Mouse (Mus musculus): ENCODE measurements around the gene Hspa4. TPM values are rescaled to one million over a fixed set of nuclear protein-coding genes. Genes with fewer than 3 reads are reported as not detected.
A peak's percentile ranks its signal among the peaks of the same experiment; 100 is the strongest.
"Not testable (repeated sequence)": the region's sequence is repeated elsewhere in the genome, so short reads cannot be mapped to it uniquely, and the experiment has no call there.

Gene Hspa4
- polyA plus RNA-seq, 1 experiment, result 86.9 TPM

DNA sequence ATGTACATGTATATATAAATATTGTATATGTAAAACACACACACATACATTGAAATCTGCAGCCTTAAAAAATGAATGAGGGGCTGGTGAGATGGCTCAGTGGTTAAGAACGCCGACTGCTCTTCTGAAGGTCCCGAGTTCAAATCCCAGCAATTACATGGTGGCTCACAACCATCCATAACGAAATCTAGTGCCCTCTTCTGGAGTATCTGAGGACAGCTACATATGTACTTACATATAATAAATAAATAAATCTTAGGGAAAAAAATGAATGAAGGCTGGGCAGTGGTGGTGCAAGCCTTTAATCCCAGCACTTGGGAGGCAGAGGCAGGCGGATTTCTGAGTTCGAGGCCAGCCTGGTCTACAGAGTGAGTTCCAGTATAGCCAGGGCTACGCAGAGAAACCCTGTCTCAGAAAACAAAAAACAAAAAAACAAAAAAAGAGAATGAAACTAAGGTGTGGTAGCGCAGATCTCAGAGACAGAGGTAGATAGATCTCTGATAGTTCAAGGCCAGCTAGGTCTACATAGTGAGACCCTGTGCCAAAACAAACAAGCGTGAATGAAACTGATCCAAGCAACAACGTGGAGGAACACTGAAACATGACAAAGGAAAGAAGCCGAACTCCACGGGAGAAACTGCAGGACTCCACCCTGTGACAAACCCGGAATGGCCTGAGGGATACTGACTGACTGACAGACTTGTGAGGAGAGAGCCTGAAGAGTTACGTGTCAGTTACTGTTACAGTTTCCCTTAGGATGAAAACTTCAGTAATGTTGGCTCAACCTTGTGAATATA lies 4.0 kb upstream of the Hspa4 start:
- no peak for DNase-seq
- H3K4me3 ChIP-seq (replicated peaks; ENCODE audit: insufficient read depth, low read depth, low read length), result no peak overlapping the region
- no peaks in the 10 kb centered on the region for H3K4me1 ChIP-seq (ENCODE audit: control insufficient read depth, insufficient read depth, low read length)
- no peak overlapping the region for H3K27ac ChIP-seq (ENCODE audit: insufficient read depth, low read length)
- 71% methylated on average over 14 of the region's 14 CpGs for WGBS
- TF ChIP-seq POLR2A (IDR thresholded peaks at IDR 0.05; ENCODE audit: borderline replicate concordance, insufficient read depth, low read length) (no peak), CTCF (IDR thresholded peaks at IDR 0.05; ENCODE audit: borderline replicate concordance, insufficient read depth, low read depth, low read length) (no peak)
- H3K27me3 ChIP-seq (ENCODE audit: control insufficient read depth, insufficient read depth, low read length), result no peaks in the 10 kb centered on the region

DNA sequence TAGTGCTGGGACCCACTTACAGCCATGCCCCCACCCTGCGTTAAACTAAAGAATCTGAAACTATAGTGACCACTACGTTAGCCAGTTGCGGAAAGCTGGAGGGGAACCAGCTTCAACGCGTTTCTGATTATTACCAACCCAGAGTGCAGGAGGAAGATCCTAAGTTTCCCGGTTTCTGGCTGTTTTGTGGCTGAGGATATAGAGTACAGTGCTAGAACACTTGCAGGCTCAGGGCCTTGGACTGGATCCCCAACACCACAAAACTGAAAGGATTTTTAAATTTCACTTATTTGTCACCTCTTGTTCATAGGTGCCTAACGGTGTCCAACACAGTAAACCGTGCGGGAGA lies 884 bp upstream of the Hspa4 start:
- no peak for DNase-seq
- no peaks in the 10 kb centered on the region for H3K27me3 ChIP-seq (ENCODE audit: control insufficient read depth, insufficient read depth, low read length)
- no peaks in the 10 kb centered on the region; the same call in 1 of the 2 replicates for H3K4me1 ChIP-seq (ENCODE audit: control insufficient read depth, insufficient read depth, low read length)
- 54% methylated on average over 9 of the region's 9 CpGs for WGBS
- peak overlapping the region; percentile 69 for H3K27ac ChIP-seq (ENCODE audit: insufficient read depth, low read length)
- TF ChIP-seq POLR2A (IDR thresholded peaks at IDR 0.05; ENCODE audit: borderline replicate concordance, insufficient read depth, low read length), result no peak
- no peak for TF ChIP-seq CTCF (IDR thresholded peaks at IDR 0.05; ENCODE audit: borderline replicate concordance, insufficient read depth, low read depth, low read length)
- peak overlapping the region; percentile 73 for H3K4me3 ChIP-seq (replicated peaks; ENCODE audit: insufficient read depth, low read depth, low read length)

DNA sequence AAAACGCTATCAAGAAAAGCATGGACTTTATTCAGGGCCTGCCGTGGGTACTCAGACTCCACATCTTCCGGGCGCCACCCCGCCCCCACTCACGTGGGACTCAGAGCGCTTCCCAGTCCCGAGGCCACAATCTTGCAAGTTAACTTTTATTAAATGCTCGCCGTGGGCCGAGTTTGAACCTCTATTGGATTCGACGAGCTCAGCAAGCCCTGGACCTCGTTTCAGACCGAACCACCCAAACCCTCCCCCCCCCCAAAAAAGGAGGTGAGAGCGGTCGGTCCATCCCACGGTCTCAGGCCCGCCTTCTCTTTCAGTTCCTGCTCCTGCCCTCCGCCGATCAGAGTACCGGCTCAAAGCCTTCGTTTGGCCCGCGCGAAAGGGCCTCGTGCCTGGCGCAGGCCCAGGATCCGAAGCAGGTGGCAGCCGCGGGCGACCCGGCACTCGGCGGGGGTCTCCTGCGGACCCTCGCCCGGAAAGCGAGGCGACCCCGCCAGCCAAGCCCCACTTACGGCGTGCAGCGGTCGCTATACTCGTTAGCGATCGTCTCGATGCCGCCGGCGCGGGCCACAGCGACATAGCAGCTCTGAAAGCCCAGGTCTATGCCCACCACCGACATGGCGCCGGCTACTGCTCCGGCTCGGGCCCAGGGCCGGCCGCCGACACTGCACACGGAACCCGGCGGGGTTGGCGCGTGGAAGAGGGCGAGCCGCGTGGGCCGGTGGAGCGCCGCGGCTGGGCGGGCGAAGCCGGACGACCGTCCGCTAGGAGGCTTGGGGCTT lies 517 bp downstream of the Hspa4 start:
- under 1% methylated on average over 80 of the region's 80 CpGs for WGBS
- no peak for TF ChIP-seq CTCF (IDR thresholded peaks at IDR 0.05; ENCODE audit: borderline replicate concordance, insufficient read depth, low read depth, low read length)
- peak overlapping the region; percentile 73 for H3K4me3 ChIP-seq (replicated peaks; ENCODE audit: insufficient read depth, low read depth, low read length)
- H3K27ac ChIP-seq (ENCODE audit: insufficient read depth, low read length), result peak overlapping the region; percentile 69
- DNase-seq, result peak in 1 of 2 experiments; percentile 41
- no peaks in the 10 kb centered on the region; the same call in 1 of the 2 replicates for H3K4me1 ChIP-seq (ENCODE audit: control insufficient read depth, insufficient read depth, low read length)
- H3K27me3 ChIP-seq (ENCODE audit: control insufficient read depth, insufficient read depth, low read length), result no peaks in the 10 kb centered on the region

DNA sequence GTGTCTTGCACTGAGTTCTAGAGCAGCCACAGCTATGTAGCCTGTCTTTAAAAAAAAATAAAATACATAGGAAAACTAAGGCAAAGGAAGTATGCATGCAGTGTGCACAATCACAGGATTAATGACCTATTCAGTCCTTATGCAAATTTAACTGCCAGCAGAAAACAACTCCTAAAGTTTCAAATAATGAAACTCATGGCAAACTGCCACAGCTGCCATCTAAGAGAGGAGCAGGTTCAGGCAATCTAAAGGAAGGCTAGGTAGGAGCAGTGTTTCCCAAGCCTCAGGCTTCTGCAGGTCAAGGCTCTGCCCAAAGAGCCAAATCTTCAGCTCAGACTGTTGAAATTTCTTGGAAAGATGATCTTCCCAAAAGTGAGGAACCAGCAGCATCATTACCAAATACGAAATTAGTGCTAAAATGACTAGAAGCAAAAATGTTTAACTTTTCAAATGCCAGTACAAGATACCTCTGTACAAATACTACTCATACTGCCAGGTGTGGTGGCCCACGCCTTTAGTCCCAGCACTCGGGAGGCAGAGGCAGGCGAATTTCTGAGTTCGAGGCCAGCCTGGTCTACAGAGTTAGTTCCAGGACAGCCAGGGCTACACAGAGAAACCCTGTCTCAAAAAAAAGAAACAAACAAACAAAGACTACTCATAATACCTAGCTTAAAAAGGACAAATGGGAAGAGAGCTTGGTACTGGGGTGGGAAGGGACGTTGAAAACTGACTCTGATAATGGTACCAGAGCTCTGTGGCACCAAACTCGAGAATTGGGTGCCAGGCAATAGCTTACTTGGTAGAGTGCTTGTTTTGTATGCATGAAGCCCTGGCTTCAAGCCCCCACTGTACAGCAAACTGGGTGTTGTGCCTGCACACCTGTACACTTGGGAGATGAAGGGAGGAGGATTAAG lies 2.1 kb downstream of the Hspa4 start:
- no peak overlapping the region for H3K4me3 ChIP-seq (replicated peaks; ENCODE audit: insufficient read depth, low read depth, low read length)
- H3K4me1 ChIP-seq (ENCODE audit: control insufficient read depth, insufficient read depth, low read length), result no peaks in the 10 kb centered on the region; the same call in 1 of the 2 replicates
- no peak for TF ChIP-seq CTCF (IDR thresholded peaks at IDR 0.05; ENCODE audit: borderline replicate concordance, insufficient read depth, low read depth, low read length)
- no peak for TF ChIP-seq POLR2A (IDR thresholded peaks at IDR 0.05; ENCODE audit: borderline replicate concordance, insufficient read depth, low read length)
- DNase-seq, result no peak
- H3K27me3 ChIP-seq (ENCODE audit: control insufficient read depth, insufficient read depth, low read length), result no peaks in the 10 kb centered on the region
- WGBS, result 83% methylated on average over 7 of the region's 7 CpGs
- no peak overlapping the region for H3K27ac ChIP-seq (ENCODE audit: insufficient read depth, low read length)

DNA sequence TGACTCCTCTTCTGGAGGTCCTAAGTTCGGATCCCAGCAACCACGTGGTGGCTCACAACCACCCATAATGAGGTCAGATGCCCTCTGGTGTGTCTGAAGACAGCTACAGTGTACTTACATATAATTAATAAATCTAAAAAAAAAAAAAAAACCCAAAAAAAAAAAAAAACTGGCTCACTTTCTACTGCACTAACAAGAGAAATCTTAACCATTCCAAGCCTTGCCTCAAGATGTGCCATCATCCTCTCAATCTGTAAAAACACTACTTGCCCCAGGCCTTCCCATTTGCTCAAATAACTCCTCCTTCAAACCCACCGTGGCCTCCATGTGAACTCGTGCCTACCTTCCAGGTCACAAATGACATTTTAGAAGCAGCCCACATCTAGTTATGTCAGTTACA lies 3.4 kb downstream of the Hspa4 start:
- WGBS, result 57% methylated on average over 4 of the region's 4 CpGs
- Histone ChIP-seq H3K4me3 (replicated peaks; ENCODE audit: insufficient read depth, low read depth, low read length) (no peak overlapping the region), H3K27ac (ENCODE audit: insufficient read depth, low read length) (no peak overlapping the region), H3K4me1 (ENCODE audit: control insufficient read depth, insufficient read depth, low read length) (no peaks in the 10 kb centered on the region; the same call in 1 of the 2 replicates), H3K27me3 (ENCODE audit: control insufficient read depth, insufficient read depth, low read length) (no peaks in the 10 kb centered on the region)
- no peak for DNase-seq
- TF ChIP-seq POLR2A (IDR thresholded peaks at IDR 0.05; ENCODE audit: borderline replicate concordance, insufficient read depth, low read length), result no peak
- TF ChIP-seq CTCF (IDR thresholded peaks at IDR 0.05; ENCODE audit: borderline replicate concordance, insufficient read depth, low read depth, low read length), result no peak

DNA sequence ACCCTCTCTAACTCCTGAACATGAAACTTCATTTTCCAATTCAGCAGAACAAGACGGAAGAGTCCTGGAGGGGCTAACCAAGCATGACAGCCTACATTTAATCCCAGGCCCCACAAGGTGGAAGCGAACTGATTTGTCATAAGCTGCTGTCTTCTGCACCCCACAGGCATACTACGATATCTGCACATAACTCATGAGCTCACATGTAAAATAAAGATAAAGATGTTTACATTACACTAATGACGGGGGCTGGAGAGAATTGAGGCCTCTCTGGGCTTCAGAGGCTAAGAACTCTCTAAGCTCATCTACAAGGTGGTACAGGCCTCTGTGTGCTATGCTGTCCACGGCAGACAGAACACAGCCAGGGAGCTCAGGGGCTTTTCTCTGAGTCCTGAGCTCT lies 5.8 kb downstream of the Hspa4 start:
- 81% methylated on average over 5 of the region's 5 CpGs for WGBS

DNA sequence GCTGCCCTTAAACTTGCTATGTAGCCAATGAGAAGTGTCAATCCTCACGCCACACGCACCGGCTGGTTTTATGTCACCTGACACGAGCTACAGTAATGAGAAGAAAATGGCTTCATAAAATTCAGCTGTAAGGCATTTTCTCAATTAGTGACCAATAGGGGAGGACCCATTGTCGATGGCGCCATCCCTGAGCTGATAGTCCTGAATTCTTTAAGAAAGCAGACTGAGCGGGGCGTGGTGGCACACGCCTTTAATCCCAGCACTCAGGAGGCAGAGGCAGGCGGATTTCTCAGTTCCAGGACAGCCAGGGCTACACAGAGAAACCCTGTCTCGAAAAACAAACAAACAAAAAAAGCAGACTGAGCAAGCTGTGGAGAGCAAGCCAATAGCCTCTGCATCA lies 9.4 kb downstream of the Hspa4 start:
- no peak overlapping the region for H3K4me3 ChIP-seq (replicated peaks; ENCODE audit: insufficient read depth, low read depth, low read length)
- H3K27me3 ChIP-seq (ENCODE audit: control insufficient read depth, insufficient read depth, low read length), result no peaks in the 10 kb centered on the region
- 92% methylated on average over 11 of the region's 11 CpGs for WGBS
- H3K27ac ChIP-seq (ENCODE audit: insufficient read depth, low read length), result no peak overlapping the region
- H3K4me1 ChIP-seq (ENCODE audit: control insufficient read depth, insufficient read depth, low read length), result no peaks in the 10 kb centered on the region
- no peak for TF ChIP-seq CTCF (IDR thresholded peaks at IDR 0.05; ENCODE audit: borderline replicate concordance, insufficient read depth, low read depth, low read length)
- no peak for TF ChIP-seq POLR2A (IDR thresholded peaks at IDR 0.05; ENCODE audit: borderline replicate concordance, insufficient read depth, low read length)
- no peak for DNase-seq

More for the DNA sequence above, 5.8 kb downstream of the Hspa4 start:
- H3K27me3 ChIP-seq (ENCODE audit: control insufficient read depth, insufficient read depth, low read length), result no peaks in the 10 kb centered on the region
- TF ChIP-seq CTCF (IDR thresholded peaks at IDR 0.05; ENCODE audit: borderline replicate concordance, insufficient read depth, low read depth, low read length), result no peak
- no peak for TF ChIP-seq POLR2A (IDR thresholded peaks at IDR 0.05; ENCODE audit: borderline replicate concordance, insufficient read depth, low read length)
- H3K4me3 ChIP-seq (replicated peaks; ENCODE audit: insufficient read depth, low read depth, low read length), result no peak overlapping the region
- no peaks in the 10 kb centered on the region; the same call in 1 of the 2 replicates for H3K4me1 ChIP-seq (ENCODE audit: control insufficient read depth, insufficient read depth, low read length)
- no peak for DNase-seq
- no peak overlapping the region for H3K27ac ChIP-seq (ENCODE audit: insufficient read depth, low read length)

DNA sequence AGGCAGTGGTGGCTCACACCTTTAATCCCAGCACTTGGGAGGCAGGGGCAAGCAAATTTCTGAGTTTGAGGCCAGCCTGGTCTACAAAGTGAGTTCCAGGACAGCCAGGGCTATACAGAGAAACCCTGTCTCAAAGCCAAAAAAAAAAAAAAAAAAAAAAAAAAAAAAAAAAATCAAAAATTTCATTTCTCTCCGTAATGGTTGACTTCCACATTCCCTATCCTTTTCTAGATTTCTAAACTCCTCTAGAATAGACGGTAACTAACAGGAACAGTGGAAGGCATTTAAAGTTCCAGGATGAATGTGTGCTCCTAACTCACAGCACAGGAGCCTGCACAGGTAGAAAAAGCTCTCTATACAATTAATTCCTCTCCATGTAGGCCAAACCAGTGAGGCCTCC lies 10.1 kb downstream of the Hspa4 start:
- not testable (repeated sequence) for H3K4me3 ChIP-seq (replicated peaks; ENCODE audit: insufficient read depth, low read depth, low read length); H3K4me1 ChIP-seq (ENCODE audit: control insufficient read depth, insufficient read depth, low read length); DNase-seq; H3K27ac ChIP-seq (ENCODE audit: insufficient read depth, low read length); H3K27me3 ChIP-seq (ENCODE audit: control insufficient read depth, insufficient read depth, low read length)
- 81% methylated on average over 2 of the region's 2 CpGs for WGBS
